In genomic region chr7:83258363-83258916, GRCm38 (mm10) we compare ENCODE assay signal across 28 mouse cellular contexts.
DNase-seq lines count a peak whose midpoint lies in the region; ATAC-seq and TF ChIP-seq lines count a peak whose summit lies in the region.
"Had no signal": no experiment of that assay in that cellular context is flagged by ENCODE, and none has a peak within 500 bp of the region (broad histone marks: within the 10 kb centered on the region; RNA-seq: fewer than 3 reads in every experiment).

No protein-coding gene starts in this region.

- DNase-seq in forebrain, postnatal 0 days = no peak
- DNase-seq in retina, postnatal 1 day = peak; percentile 15
- DNase-seq in retina, embryonic 14.5 days (ENCODE audit: low spot score) = no peak
- peak; percentile 75 for DNase-seq in forebrain, embryonic 14.5 days (ENCODE audit: low spot score)
- DNase-seq in heart, adult 18-20 months = no peak
- DNase-seq: adrenal gland, adult 2 months; adrenal gland, postnatal 14 days; B cell, adult 2 months; cerebellum, adult 11-12 months; cerebellum, adult 8-10 months; cerebellum, postnatal 10 days; cerebellum, postnatal 36 days; embryo, embryonic 11 days; gastrocnemius, adult 2 months; gastrocnemius, postnatal 14 days; heart, adult 11 months; heart, postnatal 10 days; heart, postnatal 4 days; kidney, adult 11 months had no signal

- no peaks in the 10 kb centered on the region for H3K36me3 ChIP-seq in forebrain, embryonic 12.5 days (replicated peaks)
- H3K36me3 ChIP-seq in forebrain, postnatal 0 days (ENCODE audit: insufficient read depth) = no peaks in the 10 kb centered on the region
- H3K36me3 ChIP-seq in forebrain, embryonic 14.5 days (ENCODE audit: control insufficient read depth, insufficient read depth, low read length) = no peaks in the 10 kb centered on the region
- H3K36me3 ChIP-seq in kidney, embryonic 14.5 days (ENCODE audit: control insufficient read depth, insufficient read depth, low read length) = no peaks in the 10 kb centered on the region
- H3K36me3 ChIP-seq: embryonic facial prominence, embryonic 10.5 days; embryonic facial prominence, embryonic 13.5 days; heart, embryonic 12.5 days; heart, embryonic 15.5 days; hindbrain, embryonic 15.5 days; intestine, embryonic 15.5 days had no signal

- no peak overlapping the region for H3K27ac ChIP-seq in forebrain, embryonic 12.5 days
- H3K27ac ChIP-seq in forebrain, postnatal 0 days (ENCODE audit: low read depth, low read length) = no peak overlapping the region
- no peak overlapping the region for H3K27ac ChIP-seq in forebrain, embryonic 14.5 days (ENCODE audit: low read depth, low read length)
- H3K27ac ChIP-seq in kidney, embryonic 14.5 days (ENCODE audit: low read depth, low read length) = no peak overlapping the region
- H3K27ac ChIP-seq: embryonic facial prominence, embryonic 10.5 days; embryonic facial prominence, embryonic 13.5 days; gastrocnemius, adult 2 months; heart, embryonic 15.5 days; hindbrain, embryonic 15.5 days; intestine, embryonic 15.5 days had no signal

- H3K9ac ChIP-seq in forebrain, embryonic 12.5 days = no peak overlapping the region
- no peak overlapping the region for H3K9ac ChIP-seq in forebrain, postnatal 0 days
- H3K9ac ChIP-seq in forebrain, embryonic 14.5 days (ENCODE audit: low read length) = no peak overlapping the region
- H3K9ac ChIP-seq in kidney, embryonic 14.5 days (ENCODE audit: low read depth, low read length) = no peak overlapping the region
- H3K9ac ChIP-seq: embryonic facial prominence, embryonic 13.5 days; heart, embryonic 12.5 days; heart, embryonic 15.5 days; hindbrain, embryonic 15.5 days; intestine, embryonic 15.5 days had no signal

- ATAC-seq in forebrain, embryonic 12.5 days (ENCODE audit: low FRiP score) = peak; percentile 70; the same call in 1 of the 2 replicates
- no peak for ATAC-seq in forebrain, postnatal 0 days
- peak; percentile 93 for ATAC-seq in forebrain, embryonic 14.5 days
- ATAC-seq in kidney, embryonic 14.5 days (ENCODE audit: low FRiP score, low TSS enrichment) = no peak
- ATAC-seq: intestine, embryonic 15.5 days had no signal

- H3K4me1 ChIP-seq in forebrain, embryonic 12.5 days = peaks cover 6% of the 10 kb centered on the region
- H3K4me1 ChIP-seq in forebrain, postnatal 0 days (ENCODE audit: insufficient read depth) = no peaks in the 10 kb centered on the region
- H3K4me1 ChIP-seq in forebrain, embryonic 14.5 days (ENCODE audit: control insufficient read depth, insufficient read depth, low read length) = peaks cover 6% of the 10 kb centered on the region; the same call in 1 of the 2 replicates
- no peaks in the 10 kb centered on the region for H3K4me1 ChIP-seq in kidney, embryonic 14.5 days (ENCODE audit: control insufficient read depth, insufficient read depth, low read length)
- H3K4me1 ChIP-seq: embryonic facial prominence, embryonic 10.5 days; heart, embryonic 12.5 days; heart, embryonic 15.5 days; hindbrain, embryonic 15.5 days; intestine, embryonic 15.5 days had no signal

- 37% methylated on average over 2 of the region's 2 CpGs for WGBS in forebrain, embryonic 12.5 days
- WGBS in forebrain, postnatal 0 days = 19% methylated on average over 2 of the region's 2 CpGs
- WGBS in forebrain, embryonic 14.5 days = 15% methylated on average over 2 of the region's 2 CpGs
- WGBS in kidney, embryonic 14.5 days = 36% methylated on average over 2 of the region's 2 CpGs

- no peaks in the 10 kb centered on the region for H3K9me3 ChIP-seq in forebrain, embryonic 12.5 days
- no peaks in the 10 kb centered on the region for H3K9me3 ChIP-seq in forebrain, postnatal 0 days (ENCODE audit: low read length)
- H3K9me3 ChIP-seq in forebrain, embryonic 14.5 days (replicated peaks; ENCODE audit: control insufficient read depth, low read length) = no peaks in the 10 kb centered on the region
- no peaks in the 10 kb centered on the region for H3K9me3 ChIP-seq in kidney, embryonic 14.5 days (ENCODE audit: control insufficient read depth, low read length)
- H3K9me3 ChIP-seq: embryonic facial prominence, embryonic 10.5 days; embryonic facial prominence, embryonic 13.5 days; heart, embryonic 12.5 days; heart, embryonic 15.5 days; hindbrain, embryonic 15.5 days; intestine, embryonic 15.5 days had no signal

- H3K27me3 ChIP-seq in forebrain, embryonic 12.5 days = no peaks in the 10 kb centered on the region
- no peaks in the 10 kb centered on the region for H3K27me3 ChIP-seq in forebrain, postnatal 0 days (ENCODE audit: insufficient read depth, low read length)
- no peaks in the 10 kb centered on the region for H3K27me3 ChIP-seq in forebrain, embryonic 14.5 days (replicated peaks; ENCODE audit: control insufficient read depth, insufficient read depth, low read length)
- no peaks in the 10 kb centered on the region for H3K27me3 ChIP-seq in kidney, embryonic 14.5 days (ENCODE audit: control insufficient read depth, insufficient read depth, low read length)
- H3K27me3 ChIP-seq: embryonic facial prominence, embryonic 13.5 days; heart, embryonic 12.5 days; heart, embryonic 15.5 days; hindbrain, embryonic 15.5 days; intestine, embryonic 15.5 days had no signal

- TF ChIP-seq CTCF in forebrain, postnatal 0 days (IDR thresholded peaks at IDR 0.05; ENCODE audit: low read depth) = no peak

- H3K4me3 ChIP-seq in forebrain, embryonic 12.5 days (replicated peaks) = no peak overlapping the region
- no peak overlapping the region for H3K4me3 ChIP-seq in forebrain, postnatal 0 days (ENCODE audit: low read depth, low read length)
- no peak overlapping the region for H3K4me3 ChIP-seq in forebrain, embryonic 14.5 days (ENCODE audit: low read depth, low read length)
- no peak overlapping the region for H3K4me3 ChIP-seq in kidney, embryonic 14.5 days (ENCODE audit: low read length)
- H3K4me3 ChIP-seq: embryonic facial prominence, embryonic 10.5 days; embryonic facial prominence, embryonic 13.5 days; erythroblast, embryonic 14.5 days; gastrocnemius, adult 2 months; heart, embryonic 12.5 days; heart, embryonic 15.5 days; hindbrain, embryonic 15.5 days; intestine, embryonic 15.5 days had no signal

- H3K4me2 ChIP-seq in forebrain, embryonic 12.5 days = no peak overlapping the region
- no peak overlapping the region for H3K4me2 ChIP-seq in forebrain, postnatal 0 days (ENCODE audit: low read depth)
- H3K4me2 ChIP-seq in forebrain, embryonic 14.5 days (ENCODE audit: low read length) = no peak overlapping the region
- no peak overlapping the region for H3K4me2 ChIP-seq in kidney, embryonic 14.5 days (replicated peaks; ENCODE audit: low read depth, low read length)
- H3K4me2 ChIP-seq: embryonic facial prominence, embryonic 13.5 days; heart, embryonic 12.5 days; heart, embryonic 15.5 days; hindbrain, embryonic 15.5 days; intestine, embryonic 15.5 days had no signal

Comparison
In these comparisons a context has a peak if more than half of its experiments do, and no peak if none do; other contexts are left out.
1. ATAC-seq: peak in forebrain, embryonic 12.5 days (single experiment) and forebrain, embryonic 14.5 days (single experiment); none in forebrain, postnatal 0 days (single experiment) and kidney, embryonic 14.5 days (single experiment).
2. DNase-seq: peak in retina, postnatal 1 day (single experiment) and forebrain, embryonic 14.5 days (single experiment); none in forebrain, postnatal 0 days (single experiment), retina, embryonic 14.5 days (single experiment) and heart, adult 18-20 months (0 of 2).